Mouse (Mus musculus) lung, embryonic 16.5 days (tissue): ENCODE measurements around the gene Pafah1b3. TPM values are rescaled to one million over a fixed set of nuclear protein-coding genes. Genes with fewer than 3 reads are reported as not detected.
A peak's percentile ranks its signal among the peaks of the same experiment; 100 is the strongest.

Experiments used
- ATAC-seq: fragments of 200-750 bp; cut with Nextera tagmentation; 2 replicates; pipeline ENCODE4 v1.8.0; 2017; ENCODE audit warnings: low read depth, mild to moderate bottlenecking, moderate library complexity
- H3K27ac ChIP-seq: fragments of 300-500 bp; sonication (generic); 2 replicates; pipeline ENCODE4 v1.5.1; 2014; ENCODE audit warnings: mild to moderate bottlenecking, control low read depth, low read length
- H3K27me3 ChIP-seq: fragments of 300-500 bp; sonication (generic); 2 replicates; pipeline ENCODE4 v1.6.1; 2014; ENCODE audit warnings: low read depth, low read length, mixed read lengths; ENCODE audit not compliant: control insufficient read depth, insufficient read depth
- H3K36me3 ChIP-seq: fragments of 300-500 bp; sonication (generic); 2 replicates; pipeline ENCODE4 v1.6.1; 2014; ENCODE audit warnings: low read length; ENCODE audit not compliant: control insufficient read depth, insufficient read depth
- H3K4me1 ChIP-seq: fragments of 300-500 bp; sonication (generic); replicated peaks from 2 replicates; pipeline ENCODE4 v1.6.1; 2014; ENCODE audit warnings: low read length, mixed read lengths; ENCODE audit not compliant: control insufficient read depth, insufficient read depth
- H3K4me2 ChIP-seq: fragments of 300-500 bp; sonication (generic); 2 replicates; pipeline ENCODE4 v1.6.1; 2014; ENCODE audit warnings: low read depth, low read length, control low read depth
- H3K4me3 ChIP-seq: fragments of 300-500 bp; sonication (generic); 2 replicates; pipeline ENCODE4 v1.5.1; 2014; ENCODE audit warnings: mild to moderate bottlenecking, low read length, control low read depth
- H3K9ac ChIP-seq: fragments of 300-500 bp; sonication (generic); 2 replicates; pipeline ENCODE4 v1.6.1; 2014; ENCODE audit warnings: low read length, control low read depth
- H3K9me3 ChIP-seq: fragments of 300-500 bp; sonication (generic); 2 replicates; pipeline ENCODE4 v1.6.1; 2016; ENCODE audit warnings: low read length; ENCODE audit not compliant: control insufficient read depth
- WGBS: fragments of 180-500 bp; shearing (Covaris S2); extraction: QIAGEN DNeasy Blood & Tissue Kit; methylation state at CpG from one replicate; pipeline ENCODE4 v1.1.7; 2014; 5-methylcytosine and 5-hydroxymethylcytosine counted together
- polyA plus RNA-seq: library from polyadenylated mRNA; unstranded; fragments of >200 nt; fragmentation: Nextera tagmentation; extraction: Ambion mirVana; gene quantifications from 2 replicates; pipeline ENCODE4 v1.2.1, GENCODE M21; 2015

The Pafah1b3 gene
- polyA plus RNA-seq, 1 experiment from 2014 or later: 170 TPM

DNA sequence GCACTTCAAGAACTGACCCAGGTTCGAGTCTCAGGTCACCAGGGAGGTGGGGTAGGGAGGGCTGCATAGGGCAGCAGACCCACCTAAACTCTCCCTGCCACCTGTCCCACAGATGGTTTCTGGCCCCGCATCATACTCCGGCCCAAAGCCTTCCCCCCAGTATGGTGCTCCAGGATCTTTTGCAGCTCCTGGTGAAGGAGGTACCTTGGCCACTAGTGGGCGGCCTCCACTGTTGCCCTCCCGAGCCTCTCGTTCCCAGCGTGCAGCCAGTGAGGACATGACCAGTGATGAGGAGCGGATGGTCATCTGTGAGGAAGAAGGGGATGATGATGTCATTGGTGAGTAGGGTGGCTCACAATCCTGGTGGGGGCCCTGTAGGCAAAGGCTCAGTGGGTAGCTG is 10.8 kb downstream of the Pafah1b3 start:
- Histone ChIP-seq H3K4me3 (no peak overlapping the region), H3K9me3 (no peaks in the 10 kb centered on the region), H3K36me3 (peaks cover 70% of the 10 kb centered on the region), H3K9ac (no peak overlapping the region), H3K27ac (no peak overlapping the region), H3K27me3 (no peaks in the 10 kb centered on the region), H3K4me1 (peaks cover 19% of the 10 kb centered on the region), H3K4me2 (no peak overlapping the region)
- ATAC-seq: no peak
- whole genome bisulfite sequencing: 74% methylated on average over 8 of the region's 8 CpGs

DNA sequence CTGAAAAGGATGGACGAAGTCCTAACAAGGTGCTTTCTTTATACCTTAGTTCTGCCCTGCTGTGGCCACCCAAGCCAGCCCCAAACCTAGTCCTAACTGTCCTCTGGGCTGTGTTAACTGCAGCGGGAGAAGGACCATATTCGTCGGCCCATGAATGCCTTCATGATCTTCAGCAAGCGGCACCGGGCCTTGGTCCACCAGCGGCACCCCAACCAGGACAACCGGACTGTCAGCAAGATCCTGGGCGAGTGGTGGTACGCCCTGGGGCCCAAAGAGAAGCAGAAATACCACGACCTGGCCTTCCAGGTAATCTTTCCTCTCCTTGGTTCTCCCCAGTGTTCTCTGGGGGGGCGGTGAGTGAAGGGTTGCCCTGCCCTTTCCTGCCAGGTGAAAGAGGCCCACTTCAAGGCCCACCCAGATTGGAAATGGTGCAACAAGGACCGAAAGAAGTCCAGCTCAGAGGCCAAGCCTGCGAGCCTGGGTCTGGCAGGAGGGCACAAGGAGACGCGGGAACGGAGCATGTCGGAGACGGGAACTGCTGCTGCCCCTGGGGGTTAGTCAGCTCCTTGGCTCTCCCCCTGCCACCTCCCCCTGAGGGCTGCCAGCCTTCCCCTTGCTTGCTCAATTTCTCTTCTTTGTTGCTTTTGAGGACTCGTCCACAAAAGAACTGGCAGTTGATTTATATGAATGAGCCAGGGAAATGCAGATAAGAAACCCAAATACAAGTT is 12.1 kb downstream of the Pafah1b3 start:
- H3K27me3 ChIP-seq: no peaks in the 10 kb centered on the region
- H3K27ac ChIP-seq: no peak overlapping the region
- ATAC-seq: no peak
- WGBS: 83% methylated on average over 20 of the region's 20 CpGs
- no peak overlapping the region for H3K4me2 ChIP-seq
- peaks cover 58% of the 10 kb centered on the region for H3K36me3 ChIP-seq
- H3K4me1 ChIP-seq: peaks cover 28% of the 10 kb centered on the region
- no peak overlapping the region for H3K4me3 ChIP-seq
- H3K9ac ChIP-seq: no peak overlapping the region
- H3K9me3 ChIP-seq: no peaks in the 10 kb centered on the region

DNA sequence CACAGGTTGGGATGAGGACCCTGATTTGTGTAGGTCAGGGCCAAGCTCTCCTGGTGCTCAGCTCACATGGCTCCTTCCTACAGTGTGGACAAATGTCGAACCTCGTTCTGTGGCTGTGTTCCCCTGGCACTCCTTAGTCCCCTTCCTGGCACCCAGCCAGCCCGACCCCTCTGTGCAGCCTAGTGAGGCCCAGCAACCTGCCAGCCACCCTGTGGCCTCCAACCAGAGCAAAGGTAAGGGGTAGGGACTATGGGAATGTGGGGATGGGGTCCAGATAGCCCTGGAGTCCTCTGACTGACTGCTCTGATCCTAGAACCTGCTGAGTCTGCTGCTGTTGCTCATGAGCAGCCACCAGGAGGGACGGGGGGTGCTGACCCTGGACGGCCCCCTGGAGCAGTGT is 13.0 kb downstream of the Pafah1b3 start:
- Histone ChIP-seq H3K27ac (no peak overlapping the region), H3K9me3 (no peaks in the 10 kb centered on the region), H3K36me3 (peaks cover 49% of the 10 kb centered on the region), H3K27me3 (no peaks in the 10 kb centered on the region), H3K4me2 (no peak overlapping the region), H3K9ac (0 out of 2 replicates have a peak overlapping the region, but pooled peaks have one; percentile 32), H3K4me1 (peaks cover 37% of the 10 kb centered on the region), H3K4me3 (no peak overlapping the region)
- ATAC-seq: no peak
- 59% methylated on average over 5 of the region's 5 CpGs for WGBS

DNA sequence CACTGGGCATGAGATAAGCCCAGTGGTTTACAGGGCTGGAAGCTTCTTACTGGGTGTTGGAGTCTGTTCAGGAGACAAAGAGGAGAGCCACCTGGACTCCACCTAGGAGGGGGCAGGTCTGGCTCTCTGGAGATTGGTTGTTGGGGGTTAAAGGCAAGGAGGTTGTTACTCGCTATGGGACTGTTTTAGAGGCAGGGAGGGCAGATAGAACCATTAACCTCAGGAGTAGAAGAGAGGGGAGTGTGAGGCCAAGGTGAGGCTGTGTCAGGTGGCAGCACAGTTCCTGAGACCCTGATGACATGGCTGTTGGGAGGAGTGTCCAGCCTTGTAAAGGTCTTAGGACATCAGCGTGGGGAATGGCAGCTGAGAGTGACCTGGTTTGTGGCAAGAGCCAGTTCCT is 13.6 kb downstream of the Pafah1b3 start:
- Histone ChIP-seq H3K9me3 (no peaks in the 10 kb centered on the region), H3K36me3 (peaks cover 43% of the 10 kb centered on the region), H3K4me3 (peak overlapping the region; percentile 82), H3K4me1 (peaks cover 38% of the 10 kb centered on the region), H3K27ac (no peak overlapping the region), H3K4me2 (peak overlapping the region; percentile 92), H3K27me3 (no peaks in the 10 kb centered on the region), H3K9ac (peak overlapping the region; percentile 82; the same call in 1 of the 2 replicates)
- no peak for ATAC-seq
- 52% methylated on average over 2 of the region's 2 CpGs for WGBS

DNA sequence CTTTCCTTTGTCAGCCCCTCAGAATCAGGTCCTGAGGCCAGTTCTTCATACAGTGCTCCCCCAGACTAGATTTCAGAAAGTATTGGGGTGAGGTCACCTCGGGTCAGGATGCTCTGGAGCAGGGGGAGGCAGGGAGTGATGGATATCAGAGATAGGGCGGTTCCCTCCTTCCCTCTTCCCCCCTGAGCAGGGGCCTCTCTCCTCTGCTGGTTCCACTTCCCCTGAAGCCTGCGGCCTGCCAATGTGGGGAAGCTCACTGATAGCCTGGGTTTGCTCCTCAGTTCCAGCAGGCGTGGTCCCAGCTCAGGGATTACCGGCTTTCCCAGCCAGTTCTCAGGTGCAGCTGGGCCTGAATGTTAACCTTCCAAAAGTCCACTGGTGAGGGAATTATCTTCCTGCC is 14.1 kb downstream of the Pafah1b3 start:
- Histone ChIP-seq H3K27ac (peak overlapping the region; percentile 98), H3K36me3 (peaks cover 37% of the 10 kb centered on the region), H3K4me3 (peak overlapping the region; percentile 82), H3K9me3 (no peaks in the 10 kb centered on the region), H3K4me1 (peaks cover 38% of the 10 kb centered on the region), H3K4me2 (peak overlapping the region; percentile 92), H3K27me3 (no peaks in the 10 kb centered on the region), H3K9ac (peak overlapping the region; percentile 82)
- 7% methylated on average over 5 of the region's 5 CpGs for WGBS
- ATAC-seq: no peak

DNA sequence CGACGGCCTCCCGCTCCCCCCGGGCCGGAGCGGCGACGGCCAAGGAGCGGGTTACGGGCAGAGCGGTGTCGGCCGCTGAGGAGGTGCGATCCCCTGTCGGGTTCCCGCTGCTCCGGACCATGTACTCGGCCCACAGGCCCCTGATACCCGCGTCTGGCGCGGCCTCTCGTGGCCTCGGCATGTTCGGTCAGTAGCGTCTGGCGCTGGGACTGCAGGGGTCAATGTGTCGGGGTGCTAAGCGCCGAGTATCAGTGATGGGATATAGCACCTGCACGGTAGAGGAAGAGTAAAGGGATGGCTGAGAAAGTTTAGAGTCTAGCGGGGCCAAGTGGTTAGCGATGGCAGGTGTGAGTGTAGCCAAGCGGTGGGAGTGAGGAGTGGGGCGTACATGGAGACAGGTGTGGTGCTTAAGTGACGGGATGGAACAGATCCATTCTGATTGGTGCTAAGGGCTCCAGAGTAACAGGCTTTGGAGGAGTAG is 15.0 kb downstream of the Pafah1b3 start:
- Histone ChIP-seq H3K4me1 (peaks cover 40% of the 10 kb centered on the region), H3K9me3 (no peaks in the 10 kb centered on the region), H3K36me3 (peaks cover 29% of the 10 kb centered on the region), H3K27ac (peak overlapping the region; percentile 98), H3K4me2 (peak overlapping the region; percentile 92), H3K4me3 (peak overlapping the region; percentile 82), H3K9ac (peak overlapping the region; percentile 82), H3K27me3 (no peaks in the 10 kb centered on the region)
- no peak for ATAC-seq
- WGBS: under 1% methylated on average over 27 of the region's 36 CpGs

DNA sequence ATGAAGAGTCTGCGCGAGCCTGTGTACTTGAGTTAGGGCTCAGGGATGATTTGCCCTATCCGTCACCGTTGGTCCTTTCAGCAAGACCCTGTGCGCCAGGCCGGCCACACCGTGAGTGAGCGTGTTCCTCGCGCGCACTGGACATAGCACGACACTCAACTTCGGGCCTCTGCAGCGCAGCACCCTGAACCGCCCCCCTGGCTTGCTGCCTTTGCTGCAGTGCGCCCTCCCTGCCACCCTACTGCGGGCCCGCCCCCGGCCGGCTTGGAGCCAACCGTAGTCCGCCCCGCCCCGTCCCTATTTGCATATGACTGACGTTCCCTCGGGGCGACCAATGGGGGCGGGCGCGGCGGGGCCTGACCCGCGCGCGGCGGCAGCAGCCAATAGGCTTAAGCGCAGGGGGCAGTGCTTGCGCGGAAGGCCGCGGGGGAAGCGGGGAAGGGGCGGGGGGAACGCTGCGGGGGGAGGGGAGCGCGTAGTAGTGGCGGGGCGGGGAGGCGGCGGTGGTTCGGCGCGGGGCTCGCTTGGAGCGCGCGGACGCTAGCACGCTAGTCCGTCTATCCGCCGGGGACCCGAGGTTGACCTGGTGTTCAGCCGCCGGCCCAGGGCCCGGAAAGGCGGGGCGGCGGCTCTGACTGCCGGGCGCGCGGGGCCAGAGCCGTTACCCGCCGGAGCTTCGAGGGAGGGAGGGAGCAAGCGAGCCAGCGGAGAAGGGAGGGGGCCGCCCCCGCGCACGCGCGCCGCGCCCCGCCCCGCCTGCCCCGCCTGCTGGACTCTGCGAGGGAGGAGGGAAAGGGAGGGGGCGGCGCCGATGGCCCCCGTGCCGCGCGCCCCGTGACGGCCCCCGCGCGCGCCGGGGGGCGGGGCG is 15.8 kb downstream of the Pafah1b3 start:
- under 1% methylated on average over 67 of the region's 108 CpGs for WGBS
- Histone ChIP-seq H3K36me3 (peaks cover 21% of the 10 kb centered on the region), H3K4me1 (peaks cover 45% of the 10 kb centered on the region), H3K4me3 (peak overlapping the region; percentile 82), H3K9me3 (no peaks in the 10 kb centered on the region), H3K4me2 (peak overlapping the region; percentile 92), H3K27ac (peak overlapping the region; percentile 99), H3K9ac (peak overlapping the region; percentile 82), H3K27me3 (no peaks in the 10 kb centered on the region)
- ATAC-seq: peak; percentile 80

DNA sequence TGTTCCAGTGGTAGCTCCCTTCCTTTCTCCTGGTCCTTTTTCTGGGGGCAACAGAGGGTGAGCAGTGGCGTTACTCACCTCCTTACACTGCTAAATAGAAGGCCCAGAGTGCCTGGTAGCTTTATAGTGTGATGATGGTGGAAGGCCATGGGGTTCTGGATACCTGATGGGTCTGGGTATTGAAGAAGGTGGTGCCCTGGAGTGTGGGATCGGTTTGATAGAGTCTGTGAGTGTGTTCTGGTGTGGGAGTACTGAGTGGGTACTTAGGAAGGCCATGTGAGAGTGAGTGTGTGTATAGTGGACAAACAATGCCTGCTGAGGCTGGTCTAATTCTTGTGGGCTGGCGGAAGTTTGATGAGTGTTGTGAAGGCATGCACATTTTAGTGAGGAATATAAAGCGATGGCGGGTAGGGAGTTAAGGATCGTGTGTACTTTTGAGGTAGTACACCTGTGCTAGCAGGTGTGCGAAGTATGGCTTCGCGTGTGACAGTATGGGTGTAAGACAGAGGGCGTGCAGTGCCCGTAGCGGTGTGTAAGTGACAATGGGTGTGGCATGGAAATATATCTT is 16.5 kb downstream of the Pafah1b3 start:
- ATAC-seq: no peak
- Histone ChIP-seq H3K4me3 (peak overlapping the region; percentile 36), H3K9ac (peak overlapping the region; percentile 79), H3K4me1 (peaks cover 49% of the 10 kb centered on the region), H3K9me3 (no peaks in the 10 kb centered on the region), H3K36me3 (peaks cover 14% of the 10 kb centered on the region), H3K27ac (peak overlapping the region; percentile 99), H3K4me2 (peak overlapping the region; percentile 90), H3K27me3 (no peaks in the 10 kb centered on the region)
- 10% methylated on average over 12 of the region's 12 CpGs for WGBS
